Mouse (Mus musculus) frontal cortex, postnatal 25 days (tissue): ENCODE results near the gene Tchhl1.
"Not testable (repeated sequence)": the region's sequence is repeated elsewhere in the genome, so short reads cannot be mapped to it uniquely, and the experiment has no call there.

Experiments used
- DNase-seq, 2 experiments: peaks; one replicate each; pipeline ENCODE4 v3.0.0; 2022; ENCODE audit warnings: low spot score in 2 of 2

Gene Tchhl1

DNA sequence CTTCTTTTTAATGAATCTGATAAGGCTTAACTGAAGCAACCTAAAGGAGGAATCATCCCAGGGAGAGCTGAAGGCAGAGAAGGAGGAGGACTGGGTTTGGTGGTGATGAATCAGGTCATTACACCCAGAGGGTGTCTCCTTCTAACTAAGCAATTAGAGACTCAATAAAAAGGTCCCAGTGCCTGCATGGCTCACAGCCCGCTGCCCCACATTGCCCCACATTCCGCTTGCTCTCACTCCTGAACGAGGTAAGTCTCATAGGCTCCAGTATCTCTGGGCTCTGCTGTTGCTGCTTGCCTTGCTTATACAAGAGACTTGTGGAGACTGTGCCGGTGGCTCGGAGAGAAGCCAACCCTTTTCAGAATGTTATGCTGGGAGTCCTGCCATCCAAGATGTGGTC lies at the start of gene Tchhl1:
Gene Tchhl1, plus strand, starts transcription at position 194 of the 400 bp plus-strand sequence.
- no peak for DNase-seq

DNA sequence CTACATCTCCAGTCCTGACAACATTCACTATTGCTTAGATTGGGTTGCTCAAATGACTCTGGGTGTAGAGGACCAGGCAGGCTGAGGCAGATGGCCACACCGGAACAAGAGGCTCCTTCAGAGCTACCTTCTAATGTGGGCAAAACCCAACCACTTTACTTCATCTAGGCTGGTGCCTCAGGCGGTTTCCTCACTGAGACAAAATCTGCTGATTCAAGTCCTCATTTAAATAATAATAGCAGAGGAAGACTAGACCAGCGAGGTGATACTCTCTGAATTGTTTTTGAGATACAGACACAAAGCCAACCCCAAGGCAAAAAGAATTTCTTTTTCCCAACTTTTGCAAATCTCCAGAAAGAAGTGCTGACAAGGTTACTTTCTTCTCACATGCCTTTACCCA lies 36.9 kb upstream of the Tchhl1 start:
- DNase-seq: no peak

DNA sequence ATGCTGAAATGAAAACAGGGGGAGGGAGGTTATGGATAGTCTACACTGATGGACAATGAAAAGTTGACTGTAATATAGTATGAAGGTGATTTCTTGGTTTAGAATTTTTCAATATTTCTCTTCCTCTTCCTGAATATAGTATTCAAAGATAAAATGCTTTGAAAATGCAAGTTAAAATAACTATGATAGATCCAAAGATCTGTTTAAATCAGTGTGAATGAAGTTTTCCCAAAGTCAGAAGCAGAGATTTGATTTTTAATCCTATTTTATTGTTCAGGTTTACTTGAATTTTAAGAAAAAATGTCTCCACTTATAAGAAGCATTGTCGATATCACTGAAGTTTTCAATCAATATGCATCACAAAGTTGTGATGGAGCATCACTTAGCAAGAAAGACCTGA lies 26.5 kb upstream of the Tchhl1 start, which contains the start of gene Tchh:
Gene Tchh, plus strand, starts transcription at position 301 of the 400 bp plus-strand sequence.
- DNase-seq: no peak

DNA sequence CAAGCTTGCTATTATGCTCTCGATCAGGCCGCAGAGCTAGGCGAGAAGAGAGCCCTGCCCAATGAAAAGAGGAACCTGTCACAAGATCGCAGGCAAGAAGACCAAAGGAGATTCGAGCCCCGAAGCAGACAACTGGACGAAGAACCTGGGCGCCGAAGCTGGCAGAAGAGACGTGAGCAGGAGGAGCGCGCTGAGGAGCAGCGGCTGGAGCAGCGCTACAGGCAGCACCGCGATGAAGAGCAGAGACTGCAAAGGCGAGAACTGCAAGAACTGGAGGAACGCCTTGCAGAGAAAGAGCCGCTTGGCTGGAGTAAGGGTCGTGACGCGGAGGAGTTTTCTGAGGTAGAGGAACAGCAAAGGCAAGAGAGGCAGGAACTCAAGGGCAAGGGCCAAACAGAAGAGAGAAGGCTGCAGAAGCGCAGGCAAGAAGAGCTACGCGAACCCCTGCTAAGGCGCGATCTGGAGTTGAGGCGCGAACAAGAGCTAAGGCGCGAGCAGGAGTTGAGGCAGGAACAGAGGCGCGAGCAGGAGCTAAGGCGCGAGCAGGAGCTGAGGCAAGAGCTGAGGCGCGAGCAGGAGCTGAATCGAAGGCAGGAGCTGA lies 25.0 kb upstream of the Tchhl1 start:
- DNase-seq: peak; percentile 10 to 11

DNA sequence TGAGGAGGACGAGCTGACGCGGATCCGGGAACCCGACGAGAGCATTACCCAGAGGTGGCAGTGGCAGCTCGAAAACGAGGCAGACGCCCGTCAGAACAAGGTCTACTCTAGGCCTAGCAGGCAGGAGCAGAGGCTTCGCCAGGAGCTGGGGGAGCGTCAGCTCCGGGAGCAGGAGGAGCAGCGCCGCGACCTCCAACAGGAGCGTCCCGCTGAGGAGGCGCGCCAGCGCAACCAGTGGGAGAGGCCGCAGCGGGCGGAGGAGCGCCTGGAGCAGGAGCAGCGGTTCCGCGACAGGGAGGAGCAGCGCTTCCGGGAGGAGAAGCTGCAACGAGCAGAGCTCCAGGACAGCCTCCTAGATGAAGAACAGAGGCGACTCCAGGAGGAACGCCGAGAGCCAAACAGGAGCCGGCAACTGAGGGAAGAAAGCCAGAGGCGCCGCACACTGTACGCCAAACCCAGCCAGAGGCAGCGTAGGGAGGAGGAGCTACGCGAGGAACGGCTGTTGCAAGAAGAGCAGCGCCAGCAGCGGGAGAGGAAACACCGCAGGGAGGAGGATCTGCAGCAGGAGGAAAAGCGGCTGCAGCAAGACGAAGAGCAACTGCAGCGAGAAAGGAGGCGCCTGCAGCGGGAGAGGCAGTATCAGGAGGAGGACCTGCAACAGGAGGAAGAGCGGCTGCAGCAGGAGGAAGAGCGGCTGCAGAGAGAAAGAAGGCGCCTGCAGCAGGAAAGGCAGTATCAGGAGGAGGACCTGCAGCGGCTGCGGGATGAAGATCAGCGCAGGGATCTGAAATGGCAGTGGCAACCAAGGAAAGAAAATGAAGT lies 24.0 kb upstream of the Tchhl1 start:
- DNase-seq: peak; percentile 44 to 46

DNA sequence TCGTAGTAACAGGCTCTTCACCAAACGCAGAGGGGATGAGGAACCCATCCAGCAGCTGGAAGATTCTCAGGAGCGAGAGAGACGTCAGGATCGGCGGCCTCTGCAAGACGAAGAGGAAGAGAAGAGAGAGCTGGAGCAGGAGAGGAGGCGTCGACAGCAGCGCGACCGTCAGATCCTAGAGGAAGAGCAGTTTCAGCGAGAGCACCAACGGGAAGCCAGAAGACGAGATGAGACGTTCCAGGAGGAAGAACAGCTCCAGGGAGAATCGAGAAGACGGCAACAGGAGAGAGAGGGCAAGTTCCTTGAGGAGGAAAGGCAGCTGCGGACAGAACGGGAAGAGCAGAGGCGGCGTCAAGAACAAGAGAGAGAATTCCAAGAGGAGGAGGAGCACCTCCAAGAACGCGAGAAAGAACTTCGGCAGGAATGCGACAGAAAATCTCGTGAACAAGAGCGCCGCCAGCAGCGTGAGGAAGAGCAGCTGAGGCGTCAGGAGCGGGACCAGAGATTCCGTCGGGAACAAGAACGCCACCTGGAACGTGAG lies 23.3 kb upstream of the Tchhl1 start:
- DNase-seq: peak; percentile 4 to 12

DNA sequence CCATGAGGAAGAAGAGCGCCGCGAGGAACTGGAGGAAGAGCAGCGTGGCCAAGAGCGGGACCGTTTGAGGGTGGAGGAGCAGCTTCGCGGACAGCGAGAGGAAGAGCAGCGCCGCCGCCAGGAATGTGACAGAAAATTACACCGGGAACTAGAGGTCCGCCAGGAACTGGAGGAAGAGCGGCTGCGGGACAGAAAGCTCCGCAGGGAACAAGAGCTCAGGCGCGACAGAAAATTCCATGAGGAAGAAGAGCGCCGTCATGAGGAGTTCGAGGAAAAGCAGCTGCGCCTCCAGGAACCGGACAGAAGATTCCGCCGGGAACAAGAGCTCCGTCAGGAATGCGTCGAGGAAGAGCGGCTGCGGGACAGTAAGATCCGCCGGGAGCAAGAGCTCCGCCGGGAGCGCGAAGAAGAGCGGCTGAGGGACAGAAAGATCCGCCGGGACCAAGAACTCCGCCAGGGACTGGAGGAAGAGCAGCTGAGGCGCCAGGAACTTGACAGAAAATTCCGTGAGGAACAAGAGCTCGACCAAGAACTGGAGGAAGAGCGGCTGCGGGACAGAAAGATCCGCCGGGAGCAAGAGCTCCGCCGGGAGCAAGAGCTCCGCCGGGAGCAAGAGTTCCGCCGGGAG lies 22.3 kb upstream of the Tchhl1 start:
- DNase-seq: no peak

DNA sequence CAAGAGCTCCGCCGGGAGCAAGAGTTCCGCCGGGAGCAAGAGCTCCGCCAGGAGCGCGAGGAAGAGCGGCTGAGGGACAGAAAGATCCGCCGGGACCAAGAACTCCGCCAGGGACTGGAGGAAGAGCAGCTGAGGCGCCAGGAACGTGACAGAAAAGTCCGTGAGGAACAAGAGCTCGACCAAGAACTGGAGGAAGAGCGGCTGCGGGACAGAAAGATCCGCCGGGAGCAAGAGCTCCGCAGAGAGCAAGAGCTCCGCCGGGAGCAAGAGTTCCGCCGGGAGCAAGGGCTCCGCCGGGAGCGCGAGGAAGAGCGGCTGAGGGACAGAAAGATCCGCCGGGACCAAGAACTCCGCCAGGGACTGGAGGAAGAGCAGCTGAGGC lies 21.8 kb upstream of the Tchhl1 start:
- not testable (repeated sequence) for DNase-seq

DNA sequence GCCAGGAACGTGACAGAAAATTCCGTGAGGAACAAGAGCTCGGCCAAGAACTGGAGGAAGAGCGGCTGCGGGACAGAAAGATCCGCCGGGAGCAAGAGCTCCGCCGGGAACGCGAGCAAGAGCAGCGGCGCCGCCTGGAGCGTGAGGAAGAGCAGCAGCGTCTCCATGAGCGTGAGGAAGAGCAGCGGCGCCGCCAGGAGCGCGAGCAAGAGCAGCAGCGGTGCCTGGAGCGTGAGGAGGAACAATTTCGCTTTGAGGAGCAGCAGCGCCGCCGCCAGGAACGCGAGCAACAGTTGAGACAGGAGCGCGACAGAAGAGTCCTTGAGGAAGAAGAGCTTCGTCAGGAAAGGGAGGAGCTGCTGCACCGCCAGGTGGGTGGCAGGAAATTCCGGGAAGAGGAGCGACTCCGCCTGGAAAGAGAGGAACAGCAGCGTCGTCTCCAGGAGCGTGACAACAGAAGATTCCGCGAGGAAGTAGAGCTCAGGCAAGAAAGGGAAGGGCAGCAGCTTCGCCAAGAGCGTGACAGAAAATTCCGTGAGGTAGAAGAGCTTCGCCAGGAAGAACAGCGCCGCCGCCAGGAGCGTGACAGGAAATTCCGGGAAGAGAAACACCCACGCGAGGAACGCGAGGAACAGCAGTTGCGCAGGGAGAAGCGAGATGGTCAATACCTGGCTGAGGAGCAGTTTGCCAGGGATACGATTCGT lies 21.3 kb upstream of the Tchhl1 start:
- peak; percentile 40 to 54 for DNase-seq

DNA sequence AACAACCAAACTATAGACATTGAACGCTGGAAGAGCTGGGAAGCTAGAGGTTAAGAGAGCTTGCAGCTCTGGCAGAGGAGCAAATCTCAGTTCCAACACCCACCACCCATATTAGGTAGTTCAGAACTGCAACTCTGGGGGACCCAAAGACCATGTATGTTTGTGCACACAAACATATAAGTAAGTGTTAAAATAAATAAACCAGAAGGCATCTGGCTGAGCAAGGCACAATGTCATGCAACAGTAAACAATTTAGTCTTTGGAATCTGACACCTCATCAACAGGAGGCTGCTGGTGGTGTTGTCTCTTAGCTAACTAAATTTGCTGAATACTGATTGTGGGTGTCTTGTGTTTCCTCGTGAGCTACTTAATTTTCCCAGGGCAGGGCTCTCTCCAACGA lies 2.0 kb upstream of the Tchhl1 start:
- no peak for DNase-seq

DNA sequence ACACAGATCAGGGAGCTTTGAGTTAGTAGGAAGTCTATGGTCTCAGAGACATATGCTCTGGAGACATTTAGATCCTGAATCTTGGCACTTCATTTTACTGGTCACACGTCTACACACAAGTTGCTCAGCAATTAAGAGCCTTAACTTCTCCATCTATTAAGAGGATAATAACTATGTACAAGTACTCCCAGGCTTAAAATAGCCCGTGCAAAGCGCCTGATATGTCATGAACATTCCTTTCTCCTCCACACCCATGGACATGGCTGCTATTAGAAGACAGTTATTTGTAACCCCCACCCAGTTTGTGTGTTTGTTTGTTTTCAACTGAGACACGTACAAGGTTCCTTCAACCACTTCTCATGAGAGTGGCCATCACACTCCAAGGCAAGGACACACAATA lies 1.4 kb upstream of the Tchhl1 start:
- no peak for DNase-seq

DNA sequence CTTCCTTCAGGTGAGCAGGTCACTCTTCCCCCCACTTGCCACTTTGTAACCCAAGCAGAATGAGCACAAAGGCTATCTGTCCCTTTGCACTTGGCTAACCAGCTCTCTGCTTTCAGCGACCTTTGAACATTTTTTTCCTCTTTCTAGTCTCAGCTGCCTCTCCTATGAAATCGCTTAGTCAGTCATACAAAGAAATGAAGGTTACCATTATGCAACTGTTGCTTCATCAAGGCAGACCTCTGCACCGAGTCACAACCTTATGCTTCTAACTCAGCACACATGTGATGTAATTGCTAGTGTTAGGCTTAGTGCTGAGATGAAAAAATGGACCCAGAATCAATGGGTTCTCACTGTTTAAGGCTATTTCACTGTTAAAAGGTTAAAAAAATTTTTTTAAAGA lies 1.1 kb downstream of the Tchhl1 start:
- DNase-seq: no peak

DNA sequence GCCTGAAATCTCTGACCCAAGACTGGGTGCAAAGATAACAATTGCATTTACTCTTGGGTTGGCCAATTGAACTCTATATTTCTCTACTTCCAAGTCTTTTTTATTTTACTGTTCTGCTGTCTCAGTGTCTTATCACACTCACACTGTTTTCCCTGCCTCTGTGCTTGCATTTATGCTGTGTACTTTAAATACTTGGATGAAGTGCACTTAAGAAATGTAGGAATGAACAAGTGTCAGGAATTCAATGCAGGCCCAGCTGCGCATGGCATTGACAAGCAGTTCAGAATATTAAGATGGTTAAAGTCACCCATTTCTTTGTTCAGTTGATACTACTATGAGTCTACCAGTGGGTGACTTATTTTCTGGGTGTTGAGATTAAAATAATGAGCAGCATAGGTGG lies 11.5 kb downstream of the Tchhl1 start:
- no peak for DNase-seq

DNA sequence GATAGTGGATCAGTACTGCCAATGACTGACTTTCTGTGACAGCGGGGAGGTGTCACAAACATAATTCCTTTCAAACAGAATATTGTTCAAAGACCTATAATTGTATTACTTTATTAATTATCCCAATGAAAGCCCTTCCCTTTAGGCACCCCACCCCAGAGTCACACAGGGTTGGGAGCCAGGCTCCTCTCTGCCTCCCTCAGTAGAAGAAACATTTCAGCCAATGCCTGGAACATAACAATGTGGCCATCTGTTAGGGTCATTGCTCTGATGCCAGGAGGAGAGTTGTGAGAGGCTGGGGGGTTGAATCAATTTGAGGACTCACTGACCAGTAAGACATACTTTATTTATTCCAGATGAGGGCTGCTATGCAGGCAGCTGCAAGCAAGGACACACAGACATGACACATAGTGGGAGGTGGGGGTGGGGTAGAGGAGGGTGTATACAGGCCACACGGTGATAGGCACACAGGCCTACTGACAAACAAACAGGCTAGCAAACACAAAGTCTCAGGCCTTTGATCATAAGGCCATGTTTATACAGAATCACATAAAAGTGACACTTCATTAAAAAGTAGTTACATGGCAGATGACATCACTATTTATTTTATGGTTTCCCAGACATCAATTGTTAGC lies 13.5 kb downstream of the Tchhl1 start:
- no peak for DNase-seq

DNA sequence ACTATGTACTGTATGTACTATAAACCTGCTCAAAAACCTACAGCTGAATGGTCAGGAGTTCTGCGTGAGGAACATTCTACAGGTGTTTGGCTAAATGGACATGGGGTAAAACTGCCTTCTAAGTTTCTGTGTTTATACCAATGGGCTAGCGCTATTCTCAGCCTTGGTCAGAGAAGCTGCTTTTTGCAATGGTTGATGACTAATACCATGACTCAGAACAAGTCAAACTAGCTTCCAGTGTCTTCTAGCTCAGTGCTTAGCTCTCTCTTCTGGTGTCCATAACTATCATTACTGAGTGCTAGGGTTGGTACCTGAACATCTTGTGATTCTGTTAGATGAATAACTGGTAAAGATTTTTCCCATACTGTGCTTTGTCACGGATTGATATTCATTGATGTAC lies 17.1 kb downstream of the Tchhl1 start:
- no peak for DNase-seq

DNA sequence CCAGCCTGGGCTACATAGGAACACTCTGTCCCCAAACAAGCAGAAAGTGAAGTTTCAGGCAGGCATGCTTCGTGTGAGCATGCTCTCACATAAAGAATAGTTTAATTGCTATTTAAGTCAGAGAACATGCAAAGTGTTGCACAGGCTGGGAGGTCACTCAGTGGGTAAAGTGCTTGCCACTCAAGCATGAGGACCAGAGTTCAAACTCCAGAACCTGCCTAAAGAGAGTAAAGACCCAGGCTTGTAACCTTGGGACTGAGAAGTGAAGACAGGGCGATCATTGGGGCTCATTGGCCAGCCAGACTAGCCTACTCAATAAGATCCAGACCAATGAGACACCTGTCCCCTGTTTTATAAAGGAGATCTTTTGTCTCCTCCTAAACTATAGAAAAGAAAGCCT lies 20.0 kb downstream of the Tchhl1 start:
- DNase-seq: no peak

DNA sequence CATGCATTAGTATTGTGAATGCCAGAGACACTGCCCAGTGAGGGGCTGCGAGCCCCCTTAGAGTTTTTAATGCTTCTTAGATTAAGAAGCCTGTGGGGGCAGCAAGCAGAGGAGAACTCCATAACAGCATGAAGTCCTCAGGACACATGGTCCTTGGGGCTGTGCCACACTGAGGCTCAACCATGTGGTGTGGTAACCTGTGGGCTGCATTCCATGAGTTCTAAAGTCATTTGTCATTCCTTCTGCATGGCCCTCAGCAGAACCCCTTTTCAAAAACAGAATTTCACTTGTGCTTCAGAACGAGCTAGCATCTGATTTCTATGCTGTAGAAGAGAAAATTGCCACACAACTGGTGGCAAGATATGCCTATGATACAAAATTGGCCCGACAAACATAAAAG lies 23.6 kb downstream of the Tchhl1 start:
- no peak for DNase-seq

DNA sequence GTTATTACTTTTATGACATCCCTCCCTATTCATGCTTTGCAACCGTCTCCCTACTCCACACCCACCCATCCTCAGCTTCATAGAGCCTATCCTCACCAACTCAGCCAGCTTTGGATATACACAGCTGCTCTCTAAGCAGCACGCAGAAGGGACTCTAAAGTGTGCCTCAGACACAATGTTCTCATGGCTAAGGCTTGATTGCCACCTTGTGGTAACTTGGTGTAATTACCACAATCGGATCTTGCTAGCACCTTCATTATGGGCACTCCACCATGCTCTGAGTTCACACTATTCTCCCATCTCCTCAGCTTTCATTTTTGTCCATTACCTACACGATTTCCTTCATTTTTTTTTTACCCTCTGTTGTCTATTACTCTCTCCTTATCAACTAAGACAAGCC lies 25.4 kb downstream of the Tchhl1 start:
- DNase-seq: peak in 1 of 2 experiments; percentile 35

DNA sequence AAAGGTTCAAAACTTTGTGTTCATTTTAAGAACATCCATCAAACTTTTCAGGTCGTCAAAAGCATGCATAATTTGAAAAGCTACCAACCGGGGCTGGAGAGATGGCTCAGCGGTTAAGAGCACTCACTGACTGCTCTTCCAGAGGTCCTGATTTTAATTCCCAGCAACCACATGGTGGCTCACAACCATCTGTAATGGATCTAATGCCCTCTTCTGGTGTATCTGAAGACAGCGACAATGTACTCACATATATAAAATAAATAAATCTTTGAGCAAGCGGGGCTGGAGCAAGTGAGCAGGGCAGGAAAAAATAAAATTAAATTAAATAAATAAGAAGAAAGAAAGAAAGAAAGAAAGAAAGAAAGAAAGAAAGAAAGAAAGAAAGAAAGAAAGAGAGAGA lies 26.2 kb downstream of the Tchhl1 start:
- not testable (repeated sequence) for DNase-seq

DNA sequence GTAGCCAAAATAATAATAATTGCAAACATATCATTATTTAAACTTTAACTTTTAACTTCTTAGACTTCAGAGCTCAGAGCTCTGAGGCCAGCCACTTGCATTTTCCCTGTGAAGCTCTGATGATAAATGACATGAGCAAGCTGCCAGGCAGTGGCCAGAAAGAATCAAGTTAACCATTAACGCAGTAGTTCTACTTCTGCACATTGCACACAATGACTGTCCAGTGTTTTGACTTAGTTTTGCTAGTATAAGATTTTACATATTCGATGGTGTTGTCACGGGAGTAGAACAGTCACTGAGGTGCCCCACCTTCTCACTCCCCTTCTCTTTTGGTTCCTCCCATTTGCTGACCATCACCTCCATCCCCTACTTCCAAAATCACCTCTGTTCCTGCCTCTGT lies 28.6 kb downstream of the Tchhl1 start:
- DNase-seq: no peak

DNA sequence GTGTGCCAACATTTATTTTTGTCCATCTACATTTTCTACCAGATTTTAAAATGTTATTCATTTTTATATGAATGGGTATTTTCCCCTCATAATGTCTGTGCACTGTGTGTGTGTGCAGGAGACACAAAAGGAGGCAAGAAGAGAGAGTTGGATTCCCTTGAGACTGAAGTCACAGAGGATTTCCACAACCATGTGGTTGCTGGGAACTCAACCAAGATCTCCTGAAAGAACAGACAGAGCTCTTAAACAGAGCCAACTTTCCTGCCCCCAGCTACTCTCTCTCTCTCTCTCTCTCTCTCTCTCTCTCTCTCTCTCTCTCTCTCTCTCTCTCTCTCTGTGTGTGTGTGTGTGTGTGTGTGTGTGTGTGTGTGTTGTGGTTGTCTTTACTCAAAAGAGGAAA lies 30.6 kb downstream of the Tchhl1 start:
- DNase-seq: no peak
